Mouse (Mus musculus) embryonic fibroblast, embryonic 13.5 days (primary cell): ENCODE measurements around the gene Lrrc73.

Experiments
- CTCF ChIP-seq: IDR thresholded peaks from 2 replicates; pipeline ENCODE4 v1.5.1; 2011; ENCODE audit warnings: mild to moderate bottlenecking, control low read depth, low read length, moderate library complexity, borderline replicate concordance; ENCODE audit not compliant: insufficient read depth
- POLR2A ChIP-seq: IDR thresholded peaks from 2 replicates; pipeline ENCODE4 v1.6.1; 2011; ENCODE audit warnings: low read depth, mild to moderate bottlenecking, control low read depth, low read length, moderate library complexity

DNA sequence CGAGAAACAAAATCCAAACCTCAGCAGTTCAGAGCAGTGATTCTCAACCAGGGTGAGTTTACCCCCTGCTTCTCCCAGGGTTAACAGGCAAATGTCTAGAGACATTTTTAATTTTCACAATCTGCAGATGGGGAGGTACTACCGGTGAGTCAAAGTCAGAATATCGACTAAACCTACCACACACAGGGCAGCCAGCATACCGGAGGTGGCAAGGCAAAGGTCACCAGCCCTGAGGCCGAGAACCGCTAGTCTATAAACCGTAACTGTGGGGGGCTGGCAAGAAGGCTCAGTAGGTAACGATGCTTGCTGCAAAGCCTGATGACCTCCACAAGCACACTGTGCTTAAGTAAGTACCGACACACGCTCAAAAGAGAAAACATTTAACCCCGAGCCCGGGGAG is 12.2 kb downstream of the Lrrc73 start:
- TF ChIP-seq POLR2A, result no peak
- no peak for TF ChIP-seq CTCF
